Mouse (Mus musculus): Measurements from ENCODE around the gene Ncln. TPM values are rescaled to one million over a fixed set of nuclear protein-coding genes. Genes with fewer than 3 reads are reported as not detected.

Ncln gene
- polyA plus RNA-seq, 1 experiment from 2014 or later = 93.5 TPM

GRCm38 (mm10) chr10:81495616-81496263 lies 452 bp downstream of the Ncln start:
- Histone ChIP-seq H3K4me2 (peak overlapping the region; percentile 94), H3K36me3 (peaks cover 31% of the 10 kb centered on the region), H3K27me3 (no peaks in the 10 kb centered on the region), H3K9ac (peak overlapping the region; percentile 88), H3K27ac (peak overlapping the region; percentile 48), H3K9me3 (replicated peaks) (no peaks in the 10 kb centered on the region), H3K4me3 (replicated peaks) (peak overlapping the region; percentile 94), H3K4me1 (peaks cover 38% of the 10 kb centered on the region)
- 2% methylated on average over 41 of the region's 41 CpGs for WGBS
- ATAC-seq (replicated peaks; ENCODE audit: low FRiP score) = peak; percentile 5

GRCm38 (mm10) chr10:81495151-81495550 lies 1.0 kb downstream of the Ncln start:
- Histone ChIP-seq H3K36me3 (peaks cover 37% of the 10 kb centered on the region), H3K9ac (peak overlapping the region; percentile 88), H3K4me1 (peaks cover 38% of the 10 kb centered on the region), H3K4me3 (replicated peaks) (peak overlapping the region; percentile 94), H3K4me2 (peak overlapping the region; percentile 94), H3K27me3 (no peaks in the 10 kb centered on the region), H3K9me3 (replicated peaks) (no peaks in the 10 kb centered on the region), H3K27ac (no peak overlapping the region)
- WGBS = 71% methylated on average over 6 of the region's 6 CpGs
- ATAC-seq (replicated peaks; ENCODE audit: low FRiP score) = no peak

- H3K4me3 ChIP-seq (replicated peaks) = peak overlapping the region; percentile 94; the same call in 1 of the 2 replicates
- H3K9ac ChIP-seq = peak overlapping the region; percentile 88; the same call in 1 of the 2 replicates
- WGBS = 75% methylated on average over 11 of the region's 11 CpGs
- H3K36me3 ChIP-seq = peaks cover 44% of the 10 kb centered on the region
- H3K27me3 ChIP-seq = no peaks in the 10 kb centered on the region
- peak overlapping the region; percentile 94 for H3K4me2 ChIP-seq
- H3K27ac ChIP-seq = no peak overlapping the region
- no peak for ATAC-seq (replicated peaks; ENCODE audit: low FRiP score)
- H3K9me3 ChIP-seq (replicated peaks) = no peaks in the 10 kb centered on the region
- H3K4me1 ChIP-seq = peaks cover 35% of the 10 kb centered on the region
Observed at GRCm38 (mm10) chr10:81494260-81495041, 1.7 kb downstream of the Ncln start.

- H3K4me3 ChIP-seq (replicated peaks) = peak overlapping the region; percentile 94; the same call in 1 of the 2 replicates
- H3K27ac ChIP-seq = no peak overlapping the region
- no peak for ATAC-seq (replicated peaks; ENCODE audit: low FRiP score)
- 75% methylated on average over 8 of the region's 8 CpGs for WGBS
- no peaks in the 10 kb centered on the region for H3K9me3 ChIP-seq (replicated peaks)
- H3K27me3 ChIP-seq = no peaks in the 10 kb centered on the region
- H3K4me2 ChIP-seq = no peak overlapping the region
- H3K4me1 ChIP-seq = peaks cover 34% of the 10 kb centered on the region
- H3K36me3 ChIP-seq = peaks cover 51% of the 10 kb centered on the region
- no peak overlapping the region for H3K9ac ChIP-seq
Observed at GRCm38 (mm10) chr10:81493601-81494220, 2.5 kb downstream of the Ncln start.

GRCm38 (mm10) chr10:81492606-81493240 lies 3.5 kb downstream of the Ncln start:
- 88% methylated on average over 11 of the region's 11 CpGs for WGBS
- peaks cover 61% of the 10 kb centered on the region for H3K36me3 ChIP-seq
- H3K9me3 ChIP-seq (replicated peaks) = no peaks in the 10 kb centered on the region

GRCm38 (mm10) chr10:81491018-81491417 lies 5.2 kb downstream of the Ncln start:
- no peak for ATAC-seq (replicated peaks; ENCODE audit: low FRiP score)
- WGBS = 93% methylated on average over 9 of the region's 9 CpGs
- Histone ChIP-seq H3K9me3 (replicated peaks) (no peaks in the 10 kb centered on the region), H3K9ac (no peak overlapping the region), H3K4me2 (no peak overlapping the region), H3K27ac (no peak overlapping the region), H3K4me3 (replicated peaks) (no peak overlapping the region), H3K27me3 (no peaks in the 10 kb centered on the region), H3K36me3 (peaks cover 77% of the 10 kb centered on the region), H3K4me1 (peaks cover 19% of the 10 kb centered on the region)

More at GRCm38 (mm10) chr10:81492606-81493240, 3.5 kb downstream of the Ncln start:
- Histone ChIP-seq H3K4me3 (replicated peaks) (no peak overlapping the region), H3K9ac (no peak overlapping the region), H3K27me3 (no peaks in the 10 kb centered on the region), H3K4me2 (no peak overlapping the region), H3K4me1 (peaks cover 28% of the 10 kb centered on the region), H3K27ac (no peak overlapping the region)
- ATAC-seq (replicated peaks; ENCODE audit: low FRiP score) = no peak

GRCm38 (mm10) chr10:81489941-81490340 lies 6.3 kb downstream of the Ncln start:
- Histone ChIP-seq H3K4me2 (no peak overlapping the region), H3K27me3 (no peaks in the 10 kb centered on the region), H3K9me3 (replicated peaks) (no peaks in the 10 kb centered on the region), H3K9ac (no peak overlapping the region), H3K4me3 (replicated peaks) (no peak overlapping the region), H3K4me1 (peaks cover 12% of the 10 kb centered on the region), H3K36me3 (peaks cover 77% of the 10 kb centered on the region), H3K27ac (no peak overlapping the region)
- 78% methylated on average over 14 of the region's 14 CpGs for WGBS
- ATAC-seq (replicated peaks; ENCODE audit: low FRiP score) = no peak

- 89% methylated on average over 11 of the region's 11 CpGs for WGBS
- Histone ChIP-seq H3K9ac (no peak overlapping the region), H3K36me3 (peaks cover 69% of the 10 kb centered on the region), H3K27ac (no peak overlapping the region), H3K4me1 (no peaks in the 10 kb centered on the region), H3K4me3 (replicated peaks) (no peak overlapping the region), H3K9me3 (replicated peaks) (no peaks in the 10 kb centered on the region), H3K4me2 (no peak overlapping the region), H3K27me3 (0 out of 2 replicates have a peak, but pooled peaks cover under 1% of the 10 kb centered on the region)
- ATAC-seq (replicated peaks; ENCODE audit: low FRiP score) = no peak
Observed at GRCm38 (mm10) chr10:81488081-81488480, 8.1 kb downstream of the Ncln start.

GRCm38 (mm10) chr10:81486496-81486895 lies 9.7 kb downstream of the Ncln start:
- Histone ChIP-seq H3K9ac (no peak overlapping the region), H3K27ac (no peak overlapping the region), H3K4me2 (no peak overlapping the region), H3K4me1 (peaks cover 10% of the 10 kb centered on the region; the same call in 1 of the 2 replicates), H3K36me3 (peaks cover 54% of the 10 kb centered on the region), H3K9me3 (replicated peaks) (no peaks in the 10 kb centered on the region), H3K4me3 (replicated peaks) (no peak overlapping the region), H3K27me3 (peaks cover 15% of the 10 kb centered on the region)
- ATAC-seq (replicated peaks; ENCODE audit: low FRiP score) = no peak
- 86% methylated on average over 10 of the region's 10 CpGs for WGBS

- H3K9me3 ChIP-seq (replicated peaks) = no peaks in the 10 kb centered on the region
- ATAC-seq (replicated peaks; ENCODE audit: low FRiP score) = no peak
- peaks cover 24% of the 10 kb centered on the region for H3K27me3 ChIP-seq
- H3K4me3 ChIP-seq (replicated peaks) = no peak overlapping the region
- no peak overlapping the region for H3K27ac ChIP-seq
- H3K4me1 ChIP-seq = peaks cover 10% of the 10 kb centered on the region; the same call in 1 of the 2 replicates
- no peak overlapping the region for H3K4me2 ChIP-seq
- 67% methylated on average over 7 of the region's 7 CpGs for WGBS
- peaks cover 44% of the 10 kb centered on the region for H3K36me3 ChIP-seq
- H3K9ac ChIP-seq = no peak overlapping the region
Observed at GRCm38 (mm10) chr10:81485479-81486018, 10.6 kb downstream of the Ncln start.

- Histone ChIP-seq H3K4me1 (peaks cover 10% of the 10 kb centered on the region; the same call in 1 of the 2 replicates), H3K9me3 (replicated peaks) (no peaks in the 10 kb centered on the region), H3K9ac (no peak overlapping the region), H3K27ac (no peak overlapping the region), H3K36me3 (peaks cover 39% of the 10 kb centered on the region), H3K4me2 (no peak overlapping the region), H3K4me3 (replicated peaks) (no peak overlapping the region), H3K27me3 (peaks cover 29% of the 10 kb centered on the region)
- ATAC-seq (replicated peaks; ENCODE audit: low FRiP score) = no peak
- 24% methylated on average over 2 of the region's 2 CpGs for WGBS
Observed at GRCm38 (mm10) chr10:81485060-81485449, 11.1 kb downstream of the Ncln start.
